Mouse (Mus musculus): ENCODE results near the gene Agrp. TPM values are rescaled to one million over a fixed set of nuclear protein-coding genes. Genes with fewer than 3 reads are reported as not detected.

The Agrp gene
- polyA plus RNA-seq, 1 experiment = not detected

GRCm38 (mm10) chr8:105563871-105564270, 73.3 kb downstream of the Agrp start:
- Histone ChIP-seq H3K27ac (replicated peaks; ENCODE audit: low read depth, low read length) (no peak overlapping the region), H3K4me3 (ENCODE audit: insufficient read depth, low read depth, low read length) (no peak overlapping the region), H3K4me1 (ENCODE audit: control insufficient read depth, insufficient read depth, insufficient read length, low read length) (peaks cover 5% of the 10 kb centered on the region)

GRCm38 (mm10) chr8:105562863-105563262, 74.3 kb downstream of the Agrp start:
- Histone ChIP-seq H3K4me3 (ENCODE audit: insufficient read depth, low read depth, low read length) (no peak overlapping the region), H3K4me1 (ENCODE audit: control insufficient read depth, insufficient read depth, insufficient read length, low read length) (peaks cover 5% of the 10 kb centered on the region), H3K27ac (replicated peaks; ENCODE audit: low read depth, low read length) (no peak overlapping the region)

- no peak overlapping the region for H3K27ac ChIP-seq (replicated peaks; ENCODE audit: low read depth, low read length)
- H3K4me3 ChIP-seq (ENCODE audit: insufficient read depth, low read depth, low read length) = no peak overlapping the region
- peaks cover 8% of the 10 kb centered on the region for H3K4me1 ChIP-seq (ENCODE audit: control insufficient read depth, insufficient read depth, insufficient read length, low read length)
These were observed 82.0 kb downstream of the Agrp start for GRCm38 (mm10) chr8:105555230-105555629.

- Histone ChIP-seq H3K27ac (replicated peaks; ENCODE audit: low read depth, low read length) (no peak overlapping the region), H3K4me1 (ENCODE audit: control insufficient read depth, insufficient read depth, insufficient read length, low read length) (peaks cover 14% of the 10 kb centered on the region), H3K4me3 (ENCODE audit: insufficient read depth, low read depth, low read length) (no peak overlapping the region)
These were observed 83.1 kb downstream of the Agrp start for GRCm38 (mm10) chr8:105554087-105554486.

- Histone ChIP-seq H3K4me3 (ENCODE audit: insufficient read depth, low read depth, low read length) (no peak overlapping the region), H3K4me1 (ENCODE audit: control insufficient read depth, insufficient read depth, insufficient read length, low read length) (peaks cover 14% of the 10 kb centered on the region), H3K27ac (replicated peaks; ENCODE audit: low read depth, low read length) (peak overlapping the region; percentile 53; the same call in 1 of the 2 replicates)
These were observed 84.4 kb downstream of the Agrp start for GRCm38 (mm10) chr8:105552824-105553223.

GRCm38 (mm10) chr8:105552032-105552431, 85.2 kb downstream of the Agrp start:
- no peak overlapping the region for H3K4me3 ChIP-seq (ENCODE audit: insufficient read depth, low read depth, low read length)
- H3K4me1 ChIP-seq (ENCODE audit: control insufficient read depth, insufficient read depth, insufficient read length, low read length) = peaks cover 15% of the 10 kb centered on the region
- 0 out of 2 replicates have a peak overlapping the region, but pooled peaks have one; percentile 13 for H3K27ac ChIP-seq (replicated peaks; ENCODE audit: low read depth, low read length)

- Histone ChIP-seq H3K4me3 (ENCODE audit: insufficient read depth, low read depth, low read length) (no peak overlapping the region), H3K4me1 (ENCODE audit: control insufficient read depth, insufficient read depth, insufficient read length, low read length) (peaks cover 33% of the 10 kb centered on the region), H3K27ac (replicated peaks; ENCODE audit: low read depth, low read length) (no peak overlapping the region)
These were observed 87.1 kb downstream of the Agrp start for GRCm38 (mm10) chr8:105550083-105550482.

- Histone ChIP-seq H3K4me3 (ENCODE audit: insufficient read depth, low read depth, low read length) (no peak overlapping the region), H3K27ac (replicated peaks; ENCODE audit: low read depth, low read length) (no peak overlapping the region), H3K4me1 (ENCODE audit: control insufficient read depth, insufficient read depth, insufficient read length, low read length) (peaks cover 39% of the 10 kb centered on the region)
These were observed 87.7 kb downstream of the Agrp start for GRCm38 (mm10) chr8:105549506-105549905.

- no peak overlapping the region for H3K4me3 ChIP-seq (ENCODE audit: insufficient read depth, low read depth, low read length)
- H3K4me1 ChIP-seq (ENCODE audit: control insufficient read depth, insufficient read depth, insufficient read length, low read length) = peaks cover 45% of the 10 kb centered on the region
- 0 out of 2 replicates have a peak overlapping the region, but pooled peaks have one; percentile 11 for H3K27ac ChIP-seq (replicated peaks; ENCODE audit: low read depth, low read length)
These were observed 90.5 kb downstream of the Agrp start for GRCm38 (mm10) chr8:105546384-105547350.

- H3K4me1 ChIP-seq (ENCODE audit: control insufficient read depth, insufficient read depth, insufficient read length, low read length) = peaks cover 43% of the 10 kb centered on the region
- H3K27ac ChIP-seq (replicated peaks; ENCODE audit: low read depth, low read length) = peak overlapping the region; percentile 45
- no peak overlapping the region for H3K4me3 ChIP-seq (ENCODE audit: insufficient read depth, low read depth, low read length)
These were observed 91.9 kb downstream of the Agrp start for GRCm38 (mm10) chr8:105545249-105545648.

- H3K27ac ChIP-seq (replicated peaks; ENCODE audit: low read depth, low read length) = peak overlapping the region; percentile 57
- peaks cover 37% of the 10 kb centered on the region for H3K4me1 ChIP-seq (ENCODE audit: control insufficient read depth, insufficient read depth, insufficient read length, low read length)
- no peak overlapping the region for H3K4me3 ChIP-seq (ENCODE audit: insufficient read depth, low read depth, low read length)
These were observed 92.5 kb downstream of the Agrp start for GRCm38 (mm10) chr8:105544544-105545205.

GRCm38 (mm10) chr8:105543703-105544102, 93.5 kb downstream of the Agrp start:
- H3K4me3 ChIP-seq (ENCODE audit: insufficient read depth, low read depth, low read length) = no peak overlapping the region
- peak overlapping the region; percentile 57 for H3K27ac ChIP-seq (replicated peaks; ENCODE audit: low read depth, low read length)
- H3K4me1 ChIP-seq (ENCODE audit: control insufficient read depth, insufficient read depth, insufficient read length, low read length) = peaks cover 37% of the 10 kb centered on the region

GRCm38 (mm10) chr8:105542808-105543207, 94.4 kb downstream of the Agrp start:
- H3K4me3 ChIP-seq (ENCODE audit: insufficient read depth, low read depth, low read length) = no peak overlapping the region
- no peak overlapping the region for H3K27ac ChIP-seq (replicated peaks; ENCODE audit: low read depth, low read length)
- peaks cover 37% of the 10 kb centered on the region for H3K4me1 ChIP-seq (ENCODE audit: control insufficient read depth, insufficient read depth, insufficient read length, low read length)

GRCm38 (mm10) chr8:105542032-105542656, 95.0 kb downstream of the Agrp start:
- H3K27ac ChIP-seq (replicated peaks; ENCODE audit: low read depth, low read length) = no peak overlapping the region
- H3K4me3 ChIP-seq (ENCODE audit: insufficient read depth, low read depth, low read length) = no peak overlapping the region
- H3K4me1 ChIP-seq (ENCODE audit: control insufficient read depth, insufficient read depth, insufficient read length, low read length) = peaks cover 36% of the 10 kb centered on the region

- peaks cover 6% of the 10 kb centered on the region for H3K4me1 ChIP-seq (ENCODE audit: control insufficient read depth, insufficient read depth, insufficient read length, low read length)
- H3K4me3 ChIP-seq (ENCODE audit: insufficient read depth, low read depth, low read length) = no peak overlapping the region
- no peak overlapping the region for H3K27ac ChIP-seq (replicated peaks; ENCODE audit: low read depth, low read length)
These were observed 98.3 kb downstream of the Agrp start for GRCm38 (mm10) chr8:105538940-105539339.

Data from brown adipose tissue, adult 24 weeks (tissue).